Mouse (Mus musculus): Measurements from ENCODE around the gene A730061H03Rik.

The A730061H03Rik gene

GRCm38 (mm10) chr14:55551347-55551746, 8.9 kb downstream of the A730061H03Rik start:
- DNase-seq (ENCODE audit: low read depth) = no peak

GRCm38 (mm10) chr14:55550191-55550590, 10.0 kb downstream of the A730061H03Rik start:
- no peak for DNase-seq (ENCODE audit: low read depth)

GRCm38 (mm10) chr14:55544334-55544733, 15.9 kb downstream of the A730061H03Rik start:
- no peak for DNase-seq (ENCODE audit: low read depth)

GRCm38 (mm10) chr14:55542268-55542667, 17.9 kb downstream of the A730061H03Rik start:
- DNase-seq (ENCODE audit: low read depth) = no peak

- DNase-seq (ENCODE audit: low read depth) = peak; percentile 53
These were observed 19.4 kb downstream of the A730061H03Rik start for GRCm38 (mm10) chr14:55540787-55541321.

- DNase-seq (ENCODE audit: low read depth) = peak; percentile 94
These were observed 20.0 kb downstream of the A730061H03Rik start, which contains the start of gene Pck2 for GRCm38 (mm10) chr14:55540067-55540786. TSS of gene Pck2 (plus strand) at chr14:55540266.

GRCm38 (mm10) chr14:55536116-55536745, 24.0 kb downstream of the A730061H03Rik start:
- no peak for DNase-seq (ENCODE audit: low read depth)

- peak; percentile 14 for DNase-seq (ENCODE audit: low read depth)
These were observed 32.3 kb downstream of the A730061H03Rik start for GRCm38 (mm10) chr14:55527940-55528339.

- DNase-seq (ENCODE audit: low read depth) = no peak
These were observed 33.5 kb downstream of the A730061H03Rik start for GRCm38 (mm10) chr14:55526674-55527073.

- no peak for DNase-seq (ENCODE audit: low read depth)
These were observed 35.4 kb downstream of the A730061H03Rik start, which contains the start of gene Nrl for GRCm38 (mm10) chr14:55524785-55525184. TSS of gene Nrl (minus strand) at chr14:55524981.

GRCm38 (mm10) chr14:55524062-55524461, 36.1 kb downstream of the A730061H03Rik start:
- DNase-seq (ENCODE audit: low read depth) = no peak

GRCm38 (mm10) chr14:55520451-55521361, 39.5 kb downstream of the A730061H03Rik start:
- DNase-seq (ENCODE audit: low read depth) = no peak

- DNase-seq (ENCODE audit: low read depth) = no peak
These were observed 40.6 kb downstream of the A730061H03Rik start for GRCm38 (mm10) chr14:55519604-55520003.

- no peak for DNase-seq (ENCODE audit: low read depth)
These were observed 41.3 kb downstream of the A730061H03Rik start for GRCm38 (mm10) chr14:55518897-55519296.

- DNase-seq (ENCODE audit: low read depth) = no peak
These were observed 44.4 kb downstream of the A730061H03Rik start for GRCm38 (mm10) chr14:55515846-55516245.

- DNase-seq (ENCODE audit: low read depth) = no peak
These were observed 46.3 kb downstream of the A730061H03Rik start for GRCm38 (mm10) chr14:55513927-55514326.

GRCm38 (mm10) chr14:55511037-55511436, 49.2 kb downstream of the A730061H03Rik start:
- no peak for DNase-seq (ENCODE audit: low read depth)

GRCm38 (mm10) chr14:55510125-55510731, 50.0 kb downstream of the A730061H03Rik start, which contains the start of gene Cpne6:
TSS of gene Cpne6 (plus strand) at chr14:55510445.
- DNase-seq (ENCODE audit: low read depth) = no peak

Measured in fibroblast of lung, adult 2 months (primary cell).